Mouse (Mus musculus): ENCODE results near the gene Kcnc1.

GRCm38 (mm10) chr7:46364154-46364553 lies 32.1 kb upstream of the Kcnc1 start:
- no peak for TF ChIP-seq CTCF (conservative IDR thresholded peaks at IDR 0.05; ENCODE audit: insufficient read depth, insufficient read length, low read depth, low read length)
- no peak for TF ChIP-seq POLR2A (IDR thresholded peaks at IDR 0.05; ENCODE audit: low read depth, low read length)
